Mouse (Mus musculus): ENCODE data around the gene Acta2. TPM values are rescaled to one million over a fixed set of nuclear protein-coding genes. Genes with fewer than 3 reads are reported as not detected.

Acta2 gene
- total and polyA plus RNA-seq, 3 experiments: 0.13 to 0.31 TPM; not detected in 1

DNA sequence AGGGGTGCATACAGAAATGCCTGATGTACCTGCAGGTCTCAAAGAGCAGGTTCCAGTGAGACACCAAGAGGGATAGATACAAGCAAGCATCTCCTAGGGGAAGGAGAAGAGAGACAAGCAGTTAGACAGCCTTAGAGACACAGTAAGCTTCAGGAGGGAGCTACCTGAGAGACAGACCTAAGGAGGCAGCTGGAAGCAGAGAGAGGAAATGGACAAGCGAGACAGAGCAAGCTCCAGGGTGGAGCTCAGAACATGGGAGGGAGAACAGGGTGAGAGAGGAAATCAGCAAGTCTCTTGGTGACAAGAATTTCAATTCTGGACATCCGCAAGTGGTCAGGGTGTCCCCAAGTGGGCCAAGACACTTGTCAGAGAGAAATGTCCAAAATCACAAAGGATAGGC is 37.3 kb upstream of the Acta2 start:
- Histone ChIP-seq H3K27ac (ENCODE audit: insufficient read depth, low read depth) (peak overlapping the region; percentile 68), H3K9ac (ENCODE audit: insufficient read depth, low read depth) (peak overlapping the region; percentile 100), H3K4me2 (ENCODE audit: insufficient read depth, low read depth, poor library complexity, severe bottlenecking) (peak overlapping the region; percentile 98), H3K79me2 (replicated peaks; ENCODE audit: control insufficient read depth, extremely low read depth, insufficient read depth, poor library complexity, severe bottlenecking) (peaks cover 49% of the 10 kb centered on the region), H3K36me3 (replicated peaks in 1 of 2; ENCODE audit: control insufficient read depth in 1 of 2, insufficient read depth in 1 of 2, low read length in 1 of 2) (peaks cover 6 to 11% of the 10 kb centered on the region in 2 experiments), H3K4me1 (ENCODE audit: control insufficient read depth in 1 of 2, insufficient read depth in 2 of 2) (peaks cover 25 to 81% of the 10 kb centered on the region in 2 experiments), H3K4me3 (replicated peaks in 1 of 3; ENCODE audit: low read depth in 2 of 3, low read length in 2 of 3, poor library complexity in 1 of 3) (peak overlapping the region; percentile 67 to 89 (median 73)), H3K27me3 (replicated peaks) (no peaks in the 10 kb centered on the region), H3K9me3 (replicated peaks; ENCODE audit: low read length) (no peaks in the 10 kb centered on the region)
- TF ChIP-seq TBP (conservative IDR thresholded peaks at IDR 0.05; ENCODE audit: low read depth, low read length) (no peak), CHD1 (IDR thresholded peaks at IDR 0.05; ENCODE audit: low read depth, low read length) (no peak), MAFK (IDR thresholded peaks at IDR 0.05; ENCODE audit: insufficient replicate concordance, low read length) (no peak), CHD2 (IDR thresholded peaks at IDR 0.05; ENCODE audit: low read length) (no peak), HCFC1 (IDR thresholded peaks at IDR 0.05; ENCODE audit: low read depth, low read length) (no peak), NELFE (IDR thresholded peaks at IDR 0.05; ENCODE audit: low read depth, low read length) (no peak), E2F4 (IDR thresholded peaks at IDR 0.05; ENCODE audit: insufficient replicate concordance, low read depth, low read length) (no peak), EP300 (IDR thresholded peaks at IDR 0.05; ENCODE audit: low read length) (no peak), IRF4 (IDR thresholded peaks at IDR 0.05; ENCODE audit: low read depth, low read length) (no peak), RAD21 (IDR thresholded peaks at IDR 0.05; ENCODE audit: low read depth, low read length) (no peak), KAT2A (IDR thresholded peaks at IDR 0.05; ENCODE audit: insufficient replicate concordance, low read length) (no peak), JUND (conservative IDR thresholded peaks at IDR 0.05; ENCODE audit: low read depth, low read length) (no peak), ELF1 (IDR thresholded peaks at IDR 0.05; ENCODE audit: low read depth, low read length) (no peak), POLR2AphosphoS2 (IDR thresholded peaks at IDR 0.05; ENCODE audit: low read depth, low read length) (no peak), MXI1 (IDR thresholded peaks at IDR 0.05; ENCODE audit: low read depth, low read length) (no peak), ETS1 (conservative IDR thresholded peaks at IDR 0.05; ENCODE audit: low read depth, low read length) (no peak), ZKSCAN1 (IDR thresholded peaks at IDR 0.05; ENCODE audit: borderline replicate concordance, low read depth, low read length) (no peak), RCOR1 (conservative IDR thresholded peaks at IDR 0.05; ENCODE audit: low read depth, low read length) (no peak), UBTF (IDR thresholded peaks at IDR 0.05; ENCODE audit: low read depth, low read length) (no peak), ZC3H11A (IDR thresholded peaks at IDR 0.05; ENCODE audit: low read depth, low read length) (no peak)
- dilution Hi-C loops (cut with MboI; ENCODE audit: extremely low pct_ligation_motif_present, extremely low pct_unique_long_range_greater_than_20kb, low sequenced_read_pairs) (no loop called here), in situ Hi-C loops (cut with MboI; ENCODE audit: low pct_ligation_motif_present, low pct_unique_long_range_greater_than_20kb, low sequenced_read_pairs) (no loop called here)
- DNase-seq (ENCODE audit: extremely low read depth): no peak

DNA sequence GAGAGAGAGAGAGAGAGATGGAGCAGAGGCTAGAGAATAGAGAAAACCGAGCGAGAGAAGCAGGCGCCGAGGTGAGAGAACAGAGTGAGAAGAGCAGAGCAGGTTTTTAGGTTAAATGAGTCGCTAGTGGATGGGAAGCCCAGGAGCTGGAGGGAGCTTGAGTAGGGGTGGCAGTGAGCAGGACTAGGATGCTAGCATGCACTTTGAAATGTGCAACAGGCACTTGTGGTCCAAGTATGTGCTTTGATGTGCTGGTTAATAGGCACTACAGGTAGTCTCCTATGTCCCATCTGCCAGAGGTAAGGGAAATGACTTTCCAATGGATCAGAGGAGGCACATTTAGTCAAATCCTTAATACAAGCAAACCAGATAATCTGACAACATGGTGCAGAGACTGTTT is 36.6 kb upstream of the Acta2 start:
- Histone ChIP-seq H3K27me3 (replicated peaks) (no peaks in the 10 kb centered on the region), H3K9ac (ENCODE audit: insufficient read depth, low read depth) (peak overlapping the region; percentile 100), H3K4me3 (replicated peaks in 1 of 3; ENCODE audit: low read depth in 2 of 3, low read length in 2 of 3, poor library complexity in 1 of 3) (peak overlapping the region; percentile 67 to 89 (median 73)), H3K36me3 (replicated peaks in 1 of 2; ENCODE audit: control insufficient read depth in 1 of 2, insufficient read depth in 1 of 2, low read length in 1 of 2) (peaks cover 6 to 9% of the 10 kb centered on the region in 2 experiments), H3K27ac (ENCODE audit: insufficient read depth, low read depth) (peak overlapping the region; percentile 68), H3K79me2 (replicated peaks; ENCODE audit: control insufficient read depth, extremely low read depth, insufficient read depth, poor library complexity, severe bottlenecking) (peaks cover 45% of the 10 kb centered on the region), H3K4me2 (ENCODE audit: insufficient read depth, low read depth, poor library complexity, severe bottlenecking) (peak overlapping the region; percentile 98), H3K4me1 (ENCODE audit: control insufficient read depth in 1 of 2, insufficient read depth in 2 of 2) (peaks cover 25 to 79% of the 10 kb centered on the region in 2 experiments), H3K9me3 (replicated peaks; ENCODE audit: low read length) (no peaks in the 10 kb centered on the region)
- TF ChIP-seq TCF12 (IDR thresholded peaks at IDR 0.05; ENCODE audit: low read depth, low read length): peak; percentile 7; the same call in 1 of the 2 replicates
- TF ChIP-seq JUND (conservative IDR thresholded peaks at IDR 0.05; ENCODE audit: low read depth, low read length): peak; percentile 41; the same call in 1 of the 2 replicates
- TF ChIP-seq PAX5 (IDR thresholded peaks at IDR 0.05; ENCODE audit: low read length): no peak
- in situ Hi-C loops (cut with MboI; ENCODE audit: low pct_ligation_motif_present, low pct_unique_long_range_greater_than_20kb, low sequenced_read_pairs) (no loop called here), dilution Hi-C loops (cut with MboI; ENCODE audit: extremely low pct_ligation_motif_present, extremely low pct_unique_long_range_greater_than_20kb, low sequenced_read_pairs) (no loop called here)
- DNase-seq (ENCODE audit: extremely low read depth): no peak

All from CH12.LX (cell line).